Mouse (Mus musculus) liver, adult 2 months (tissue): ENCODE results near the gene Mgat5b.

ENCODE experiments used
- CTCF ChIP-seq: fragments of 200-500 bp; IDR thresholded peaks from 2 replicates; pipeline ENCODE4 v1.5.1; 2011; ENCODE audit warnings: low read depth, low read length, control low read depth
- POLR2A ChIP-seq: fragments of 200-500 bp; IDR thresholded peaks from 2 replicates; pipeline ENCODE4 v1.6.1; 2011; ENCODE audit warnings: low read length, control low read depth; ENCODE audit not compliant: insufficient read depth; ENCODE audit errors: extremely low read depth

DNA sequence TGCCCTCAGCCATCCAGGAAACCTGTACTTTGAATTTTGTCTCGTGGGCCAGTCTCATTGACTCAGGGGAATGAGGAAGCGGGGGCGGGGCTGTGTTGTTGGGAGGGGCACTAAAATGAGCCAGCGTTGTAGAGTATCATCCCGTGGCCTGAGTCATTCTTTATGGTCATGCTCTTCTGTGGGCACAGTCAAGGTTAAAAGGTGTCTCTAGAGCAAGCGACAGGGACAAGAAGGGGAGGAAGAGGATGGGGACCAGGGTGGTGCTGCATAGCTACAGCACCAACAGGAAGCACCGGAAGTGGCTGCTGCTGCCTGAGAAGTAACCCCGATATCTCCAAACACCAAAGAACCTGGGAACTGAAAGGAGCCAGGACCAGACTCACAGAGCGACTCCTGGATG, 31.2 kb downstream of the Mgat5b start:
- TF ChIP-seq CTCF (no peak), POLR2A (no peak)
